Mouse (Mus musculus) cortical plate, adult 2 months (tissue): Measurements from ENCODE around the gene Hras. TPM values are rescaled to one million over a fixed set of nuclear protein-coding genes. Genes with fewer than 3 reads are reported as not detected.

ENCODE experiments used
- H3K27ac ChIP-seq: fragments of 200-500 bp; 2 replicates; pipeline ENCODE4 v1.5.1; 2012; ENCODE audit warnings: low read length, control low read depth, inconsistent platforms; ENCODE audit not compliant: insufficient read depth
- H3K4me1 ChIP-seq: fragments of 200-500 bp; 2 replicates; pipeline ENCODE4 v1.6.1; 2011; ENCODE audit warnings: low read length; ENCODE audit not compliant: control insufficient read depth, insufficient read depth
- H3K4me3 ChIP-seq: fragments of 200-500 bp; 2 replicates; pipeline ENCODE4 v1.5.1; 2011; ENCODE audit warnings: mild to moderate bottlenecking, low read length, control low read depth; ENCODE audit not compliant: insufficient read depth
- CTCF ChIP-seq: fragments of 200-500 bp; IDR thresholded peaks from 2 replicates; pipeline ENCODE4 v1.5.1; 2011; ENCODE audit warnings: mild to moderate bottlenecking, control low read depth, low read length; ENCODE audit not compliant: insufficient read depth; ENCODE audit errors: extremely low read depth
- POLR2A ChIP-seq: fragments of 200-500 bp; IDR thresholded peaks from 2 replicates; pipeline ENCODE4 v1.6.1; 2011; ENCODE audit warnings: mild to moderate bottlenecking, low read length, control low read depth; ENCODE audit not compliant: insufficient read depth; ENCODE audit errors: extremely low read depth
- polyA plus RNA-seq: library from polyadenylated mRNA; depleted of rRNA; stranded (reverse); fragments of >200 nt; gene quantifications from 2 replicates; pipeline ENCODE4 v1.2.3, GENCODE M21; 2012

Gene Hras
- polyA plus RNA-seq, 1 experiment = 265 TPM

GRCm38 (mm10) chr7:141172116-141173006 lies 21.4 kb downstream of the Hras start, which contains the start of gene Rnh1:
Gene Rnh1 (minus strand): TSS chr7:141172857.
- peak within 1 kb of the TSS; percentile 74 for H3K27ac ChIP-seq
- peaks cover 3% of the 10 kb centered on the region for H3K4me1 ChIP-seq
- peak within 1 kb of the TSS; percentile 58 for H3K4me3 ChIP-seq
- peak; percentile 94 for TF ChIP-seq POLR2A
- TF ChIP-seq CTCF = no peak

GRCm38 (mm10) chr7:141169866-141170265 lies 23.9 kb downstream of the Hras start:
- no peak overlapping the region for H3K4me3 ChIP-seq
- H3K27ac ChIP-seq = no peak overlapping the region
- H3K4me1 ChIP-seq = peaks cover 3% of the 10 kb centered on the region
- TF ChIP-seq POLR2A (no peak), CTCF (no peak)

GRCm38 (mm10) chr7:141169300-141169699 lies 24.5 kb downstream of the Hras start:
- Histone ChIP-seq H3K4me1 (peaks cover 3% of the 10 kb centered on the region), H3K4me3 (no peak overlapping the region), H3K27ac (no peak overlapping the region)
- TF ChIP-seq POLR2A (no peak), CTCF (no peak)

GRCm38 (mm10) chr7:141168518-141168953 lies 25.3 kb downstream of the Hras start:
- peak overlapping the region; percentile 2; the same call in 1 of the 2 replicates for H3K27ac ChIP-seq
- TF ChIP-seq POLR2A (no peak), CTCF (no peak)
- peaks cover 3% of the 10 kb centered on the region for H3K4me1 ChIP-seq
- H3K4me3 ChIP-seq = peak overlapping the region; percentile 40

GRCm38 (mm10) chr7:141167901-141168517 lies 25.8 kb downstream of the Hras start:
- TF ChIP-seq POLR2A = no peak
- no peak for TF ChIP-seq CTCF
- Histone ChIP-seq H3K27ac (peak overlapping the region; percentile 2), H3K4me1 (no peaks in the 10 kb centered on the region), H3K4me3 (peak overlapping the region; percentile 40)

GRCm38 (mm10) chr7:141164850-141165249 lies 29.0 kb downstream of the Hras start:
- H3K4me1 ChIP-seq = no peaks in the 10 kb centered on the region
- no peak overlapping the region for H3K4me3 ChIP-seq
- TF ChIP-seq POLR2A = no peak
- no peak for TF ChIP-seq CTCF
- H3K27ac ChIP-seq = no peak overlapping the region

- TF ChIP-seq CTCF (no peak), POLR2A (no peak)
- Histone ChIP-seq H3K4me1 (no peaks in the 10 kb centered on the region), H3K4me3 (no peak overlapping the region), H3K27ac (no peak overlapping the region)
Measured at GRCm38 (mm10) chr7:141164397-141164796, 29.4 kb downstream of the Hras start.

- no peaks in the 10 kb centered on the region for H3K4me1 ChIP-seq
- H3K27ac ChIP-seq = no peak overlapping the region
- no peak overlapping the region for H3K4me3 ChIP-seq
- TF ChIP-seq POLR2A = no peak
- no peak for TF ChIP-seq CTCF
Measured at GRCm38 (mm10) chr7:141155362-141155761, 38.4 kb downstream of the Hras start.

GRCm38 (mm10) chr7:141148639-141149038 lies 45.2 kb downstream of the Hras start:
- no peak for TF ChIP-seq POLR2A
- TF ChIP-seq CTCF = no peak
- H3K27ac ChIP-seq = no peak overlapping the region
- H3K4me1 ChIP-seq = 0 out of 2 replicates have a peak, but pooled peaks cover 1% of the 10 kb centered on the region
- H3K4me3 ChIP-seq = no peak overlapping the region
